Mouse (Mus musculus): ENCODE data around the gene Ppp1r14a. TPM values are rescaled to one million over a fixed set of nuclear protein-coding genes. Genes with fewer than 3 reads are reported as not detected.

The Ppp1r14a gene
- polyA plus RNA-seq, 1 experiment from 2014 or later: 37.0 TPM

DNA sequence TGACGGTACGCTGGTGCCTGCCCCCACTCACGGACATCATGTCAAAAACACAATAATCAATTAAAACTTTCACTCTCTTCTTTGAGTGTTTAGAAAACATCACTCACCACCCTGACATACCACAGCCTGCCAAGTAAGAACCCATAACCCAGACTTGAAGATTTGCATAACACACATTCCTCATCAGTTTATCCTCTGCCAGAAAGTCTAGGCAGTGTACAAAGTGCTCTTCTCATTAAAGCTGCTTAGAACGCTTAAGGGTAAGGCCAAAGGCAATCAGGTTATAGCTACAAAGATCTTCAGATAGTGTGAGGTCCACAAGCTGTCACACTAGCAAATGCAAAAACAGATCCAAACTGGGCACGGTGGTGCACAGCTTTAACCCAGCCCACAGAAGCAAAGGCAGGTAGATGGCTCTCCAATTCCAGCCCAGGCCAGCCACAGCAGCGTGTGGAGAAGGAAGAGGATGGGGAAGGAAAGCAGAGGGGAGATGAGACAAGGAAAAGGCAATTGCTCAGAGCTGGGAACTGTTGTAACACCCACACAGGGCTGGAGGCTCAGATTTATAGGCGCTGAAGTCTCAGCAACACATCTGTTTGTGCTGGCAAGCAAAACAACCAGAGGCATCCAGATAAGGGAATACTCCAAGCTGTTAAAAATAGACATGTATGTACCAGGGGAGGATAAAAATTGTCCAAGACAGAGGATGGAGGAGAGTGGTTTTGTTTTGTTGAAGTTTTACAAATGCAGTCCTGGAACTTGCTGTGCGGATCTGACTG is 17.2 kb upstream of the Ppp1r14a start:
- WGBS: 39% methylated on average over 8 of the region's 8 CpGs

DNA sequence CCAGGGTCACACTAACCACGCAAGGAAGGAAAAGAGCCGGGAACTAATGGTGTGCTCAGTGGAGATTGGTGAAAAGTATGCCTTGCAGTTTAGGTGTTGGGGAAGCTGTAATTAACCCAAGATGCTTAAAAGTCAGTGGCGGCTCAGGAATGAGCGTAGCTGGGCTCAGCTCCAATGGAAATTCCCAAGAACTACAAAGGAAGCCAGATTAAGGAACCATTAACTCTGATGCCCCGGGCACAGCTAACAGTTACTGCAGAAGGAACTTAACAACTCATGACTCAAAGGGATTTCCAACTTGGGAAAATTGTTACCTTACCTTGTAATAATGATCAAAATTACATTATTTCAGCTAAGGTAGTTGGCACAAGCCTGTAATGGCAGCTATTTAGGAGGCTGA is 12.4 kb upstream of the Ppp1r14a start:
- Histone ChIP-seq H3K36me3 (ENCODE audit: control insufficient read depth, insufficient read depth) (no peaks in the 10 kb centered on the region), H3K9ac (ENCODE audit: low read depth, low read length) (no peak overlapping the region), H3K27me3 (replicated peaks; ENCODE audit: control insufficient read depth, insufficient read depth, low read length) (no peaks in the 10 kb centered on the region), H3K9me3 (ENCODE audit: control insufficient read depth) (no peaks in the 10 kb centered on the region), H3K4me1 (replicated peaks; ENCODE audit: control insufficient read depth, insufficient read depth, low read length) (0 out of 2 replicates have a peak, but pooled peaks cover 7% of the 10 kb centered on the region), H3K4me3 (ENCODE audit: low read depth, low read length) (no peak overlapping the region), H3K4me2 (replicated peaks; ENCODE audit: low read depth) (no peak overlapping the region), H3K27ac (ENCODE audit: low read depth, low read length) (no peak overlapping the region)
- TF ChIP-seq CTCF (IDR thresholded peaks at IDR 0.05; ENCODE audit: low read depth): no peak
- no peak for ATAC-seq
- 62% methylated on average over 5 of the region's 5 CpGs for WGBS

More for the DNA sequence above, 17.2 kb upstream of the Ppp1r14a start:
- peak overlapping the region; percentile 23; the same call in 1 of the 2 replicates for H3K27ac ChIP-seq (ENCODE audit: low read depth, low read length)
- no peaks in the 10 kb centered on the region for H3K36me3 ChIP-seq (ENCODE audit: control insufficient read depth, insufficient read depth)
- H3K9ac ChIP-seq (ENCODE audit: low read depth, low read length): no peak overlapping the region
- H3K9me3 ChIP-seq (ENCODE audit: control insufficient read depth): no peaks in the 10 kb centered on the region
- TF ChIP-seq CTCF (IDR thresholded peaks at IDR 0.05; ENCODE audit: low read depth): no peak
- peaks cover 10% of the 10 kb centered on the region; the same call in 1 of the 2 replicates for H3K4me1 ChIP-seq (replicated peaks; ENCODE audit: control insufficient read depth, insufficient read depth, low read length)
- H3K4me3 ChIP-seq (ENCODE audit: low read depth, low read length): no peak overlapping the region
- no peak overlapping the region for H3K4me2 ChIP-seq (replicated peaks; ENCODE audit: low read depth)
- no peaks in the 10 kb centered on the region for H3K27me3 ChIP-seq (replicated peaks; ENCODE audit: control insufficient read depth, insufficient read depth, low read length)
- no peak for ATAC-seq

DNA sequence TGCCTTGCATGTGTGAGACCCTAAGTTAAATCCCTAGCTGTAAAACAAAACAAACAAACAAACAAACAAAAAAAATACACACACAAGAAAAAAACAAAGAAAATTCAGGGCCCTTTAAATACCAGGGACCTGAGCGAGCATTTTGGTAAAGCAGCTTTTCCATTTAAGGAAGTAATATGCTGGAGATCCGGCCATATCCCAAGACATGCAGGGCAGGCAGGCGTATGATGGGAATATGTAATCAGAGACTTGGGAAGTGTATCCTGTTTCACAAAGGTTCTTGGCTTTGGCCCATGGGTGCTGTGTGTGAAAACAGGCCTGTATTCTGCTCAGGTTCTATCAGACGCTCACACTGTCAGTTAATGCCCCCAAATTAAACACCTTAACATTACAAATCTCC is 11.6 kb upstream of the Ppp1r14a start:
- Histone ChIP-seq H3K27me3 (replicated peaks; ENCODE audit: control insufficient read depth, insufficient read depth, low read length) (no peaks in the 10 kb centered on the region), H3K4me3 (ENCODE audit: low read depth, low read length) (no peak overlapping the region), H3K4me1 (replicated peaks; ENCODE audit: control insufficient read depth, insufficient read depth, low read length) (peaks cover 7% of the 10 kb centered on the region; the same call in 1 of the 2 replicates), H3K4me2 (replicated peaks; ENCODE audit: low read depth) (peak overlapping the region; percentile 37; the same call in 1 of the 2 replicates), H3K27ac (ENCODE audit: low read depth, low read length) (no peak overlapping the region), H3K9ac (ENCODE audit: low read depth, low read length) (no peak overlapping the region), H3K9me3 (ENCODE audit: control insufficient read depth) (no peaks in the 10 kb centered on the region), H3K36me3 (ENCODE audit: control insufficient read depth, insufficient read depth) (no peaks in the 10 kb centered on the region)
- WGBS: 59% methylated on average over 4 of the region's 4 CpGs
- no peak for TF ChIP-seq CTCF (IDR thresholded peaks at IDR 0.05; ENCODE audit: low read depth)
- no peak for ATAC-seq

DNA sequence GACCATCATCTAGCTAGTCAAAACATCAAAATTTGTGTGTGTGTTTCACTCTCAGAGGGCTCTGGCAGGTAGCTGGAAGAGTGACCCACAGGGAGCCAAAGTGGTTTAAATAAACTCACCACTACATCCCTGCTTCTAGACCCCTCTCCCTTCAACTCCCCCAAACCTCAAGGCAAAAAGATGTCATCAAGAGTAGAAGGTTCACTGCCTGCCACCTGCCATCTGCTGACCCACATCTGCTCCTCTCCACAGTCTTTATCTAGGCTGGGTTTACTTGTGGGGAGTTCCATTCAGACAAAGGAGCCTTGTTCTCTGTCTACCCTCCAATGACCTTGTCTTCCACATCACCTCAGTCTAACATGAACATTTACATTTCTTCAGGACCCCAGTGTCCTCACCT is 9.8 kb upstream of the Ppp1r14a start:
- ATAC-seq: no peak
- H3K9me3 ChIP-seq (ENCODE audit: control insufficient read depth): no peaks in the 10 kb centered on the region
- H3K9ac ChIP-seq (ENCODE audit: low read depth, low read length): 0 out of 2 replicates have a peak overlapping the region, but pooled peaks have one; percentile 91
- H3K4me2 ChIP-seq (replicated peaks; ENCODE audit: low read depth): peak overlapping the region; percentile 70
- H3K27ac ChIP-seq (ENCODE audit: low read depth, low read length): peak overlapping the region; percentile 94; the same call in 1 of the 2 replicates
- H3K36me3 ChIP-seq (ENCODE audit: control insufficient read depth, insufficient read depth): no peaks in the 10 kb centered on the region
- no peaks in the 10 kb centered on the region for H3K27me3 ChIP-seq (replicated peaks; ENCODE audit: control insufficient read depth, insufficient read depth, low read length)
- peak overlapping the region; percentile 71; the same call in 1 of the 2 replicates for H3K4me3 ChIP-seq (ENCODE audit: low read depth, low read length)
- no peak for TF ChIP-seq CTCF (IDR thresholded peaks at IDR 0.05; ENCODE audit: low read depth)
- H3K4me1 ChIP-seq (replicated peaks; ENCODE audit: control insufficient read depth, insufficient read depth, low read length): no peaks in the 10 kb centered on the region; the same call in 1 of the 2 replicates

DNA sequence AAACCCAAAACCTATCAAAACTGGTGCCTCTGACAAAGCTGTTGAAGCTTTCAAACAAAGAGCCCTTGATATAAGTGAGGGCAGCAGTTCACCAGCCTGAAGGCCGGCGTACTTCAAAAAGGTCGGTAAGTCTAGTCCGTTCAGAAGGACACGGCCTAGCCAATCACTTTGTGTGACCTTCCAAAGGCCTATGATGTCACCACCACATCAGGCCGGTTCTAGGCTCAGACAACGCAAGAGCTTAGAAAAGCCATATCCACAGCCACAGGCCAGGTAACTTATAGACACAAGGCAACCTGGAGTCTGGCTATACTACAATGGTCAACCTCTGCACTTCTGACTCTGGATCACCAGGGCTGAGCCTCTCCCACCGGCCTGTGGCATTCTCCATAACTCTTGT is 9.2 kb upstream of the Ppp1r14a start:
- no peaks in the 10 kb centered on the region for H3K9me3 ChIP-seq (ENCODE audit: control insufficient read depth)
- ATAC-seq: 0 out of 2 replicates have a peak, but pooled peaks have one; percentile 14
- 27% methylated on average over 8 of the region's 8 CpGs for WGBS
- peak overlapping the region; percentile 70 for H3K4me2 ChIP-seq (replicated peaks; ENCODE audit: low read depth)
- H3K36me3 ChIP-seq (ENCODE audit: control insufficient read depth, insufficient read depth): no peaks in the 10 kb centered on the region
- no peaks in the 10 kb centered on the region; the same call in 1 of the 2 replicates for H3K4me1 ChIP-seq (replicated peaks; ENCODE audit: control insufficient read depth, insufficient read depth, low read length)
- peak overlapping the region; percentile 91; the same call in 1 of the 2 replicates for H3K9ac ChIP-seq (ENCODE audit: low read depth, low read length)
- no peak for TF ChIP-seq CTCF (IDR thresholded peaks at IDR 0.05; ENCODE audit: low read depth)
- H3K4me3 ChIP-seq (ENCODE audit: low read depth, low read length): peak overlapping the region; percentile 71
- no peaks in the 10 kb centered on the region for H3K27me3 ChIP-seq (replicated peaks; ENCODE audit: control insufficient read depth, insufficient read depth, low read length)
- H3K27ac ChIP-seq (ENCODE audit: low read depth, low read length): peak overlapping the region; percentile 94

DNA sequence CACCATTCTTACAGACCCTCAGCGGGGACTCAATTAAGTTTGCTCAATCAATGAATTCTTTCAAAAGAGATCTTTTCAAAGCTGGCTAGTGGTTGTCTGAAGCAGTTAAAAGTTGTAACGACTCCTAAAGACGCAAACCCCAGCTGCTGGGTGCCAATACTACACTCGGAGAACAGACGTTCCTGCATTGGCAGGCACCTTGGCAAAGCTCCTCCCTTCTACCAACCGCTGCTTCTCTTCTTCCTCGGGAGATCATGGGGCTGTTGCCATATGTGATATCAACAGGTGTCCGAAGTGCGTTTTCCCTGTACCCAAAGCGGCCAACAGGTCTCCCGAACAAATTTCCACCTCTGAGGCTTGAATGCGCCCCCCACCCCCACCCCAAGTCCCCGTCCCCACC is 8.3 kb upstream of the Ppp1r14a start:
- no peaks in the 10 kb centered on the region; the same call in 1 of the 2 replicates for H3K4me1 ChIP-seq (replicated peaks; ENCODE audit: control insufficient read depth, insufficient read depth, low read length)
- 8% methylated on average over 13 of the region's 13 CpGs for WGBS
- no peaks in the 10 kb centered on the region for H3K9me3 ChIP-seq (ENCODE audit: control insufficient read depth)
- peak overlapping the region; percentile 94 for H3K27ac ChIP-seq (ENCODE audit: low read depth, low read length)
- peak overlapping the region; percentile 70 for H3K4me2 ChIP-seq (replicated peaks; ENCODE audit: low read depth)
- H3K9ac ChIP-seq (ENCODE audit: low read depth, low read length): peak overlapping the region; percentile 91
- TF ChIP-seq CTCF (IDR thresholded peaks at IDR 0.05; ENCODE audit: low read depth): no peak
- H3K27me3 ChIP-seq (replicated peaks; ENCODE audit: control insufficient read depth, insufficient read depth, low read length): no peaks in the 10 kb centered on the region
- H3K36me3 ChIP-seq (ENCODE audit: control insufficient read depth, insufficient read depth): no peaks in the 10 kb centered on the region
- peak; percentile 19; the same call in 1 of the 2 replicates for ATAC-seq
- H3K4me3 ChIP-seq (ENCODE audit: low read depth, low read length): peak overlapping the region; percentile 71

All from intestine, postnatal 0 days (tissue).